Mouse (Mus musculus) MEL (cell line): Measurements from ENCODE around the gene Brms1. TPM values are rescaled to one million over a fixed set of nuclear protein-coding genes. Genes with fewer than 3 reads are reported as not detected.

Experiments
- DNase-seq: peaks from one replicate; pipeline ENCODE4 v3.0.0; 2011; ENCODE audit warnings: low read depth, low spot score
- H3K27ac ChIP-seq: 2 replicates; pipeline ENCODE4 v1.5.1; 2012; ENCODE audit warnings: low read depth, mild to moderate bottlenecking, control low read depth, low read length, moderate library complexity; ENCODE audit not compliant: control insufficient read depth
- H3K27me3 ChIP-seq, 2 experiments: fragments of 150-350 bp in 1 of 2; sonication (generic) in 1 of 2; 2 replicates each; pipeline ENCODE4 v1.6.1; 2012; ENCODE audit warnings: low read length in 2 of 2, mild to moderate bottlenecking in 2 of 2, improper control_type of control experiment in 1 of 2, moderate library complexity in 1 of 2; ENCODE audit not compliant: insufficient read depth in 2 of 2, control insufficient read depth in 1 of 2
- H3K36me3 ChIP-seq, 2 experiments: 2 replicates each; pipeline ENCODE4 v1.6.1; 2012 to 2014; ENCODE audit warnings: low read length in 2 of 2, improper control_type of control experiment in 1 of 2, inconsistent platforms in 1 of 2, mild to moderate bottlenecking in 1 of 2; ENCODE audit not compliant: insufficient read depth in 2 of 2, control insufficient read depth in 1 of 2
- H3K4me1 ChIP-seq, 2 experiments: fragments of 150-350 bp in 1 of 2; sonication (generic) in 1 of 2; 2 replicates each; pipeline ENCODE4 v1.6.1; 2012; ENCODE audit warnings: low read length in 2 of 2, improper control_type of control experiment in 1 of 2, mild to moderate bottlenecking in 1 of 2; ENCODE audit not compliant: insufficient read depth in 2 of 2, control insufficient read depth in 1 of 2
- H3K4me3 ChIP-seq, 2 experiments: fragments of 150-350 bp in 1 of 2; sonication (generic) in 1 of 2; 2 replicates each; pipeline ENCODE4 v1.5.1; 2012; ENCODE audit warnings: low read depth in 2 of 2, low read length in 2 of 2, mild to moderate bottlenecking in 2 of 2, moderate library complexity in 2 of 2, control low read depth in 1 of 2, improper control_type of control experiment in 1 of 2; ENCODE audit not compliant: control insufficient read depth in 1 of 2, insufficient read depth in 1 of 2
- H3K79me2 ChIP-seq: 2 replicates; pipeline ENCODE4 v1.6.1; 2012; ENCODE audit warnings: mild to moderate bottlenecking, low read length, moderate library complexity; ENCODE audit not compliant: control insufficient read depth, poor library complexity, insufficient read depth
- H3K9ac ChIP-seq: 2 replicates; pipeline ENCODE4 v1.6.1; 2012; ENCODE audit warnings: low read depth, mild to moderate bottlenecking, control low read depth, low read length, moderate library complexity; ENCODE audit not compliant: control insufficient read depth, poor library complexity, severe bottlenecking
- H3K9me3 ChIP-seq: fragments of 150-350 bp; sonication (generic); replicated peaks from 2 replicates; pipeline ENCODE4 v1.6.1; 2012; ENCODE audit warnings: mild to moderate bottlenecking, low read length, improper control_type of control experiment, moderate library complexity; ENCODE audit not compliant: insufficient read depth
- BHLHE40 ChIP-seq: IDR thresholded peaks from 2 replicates; pipeline ENCODE4 v1.6.1; 2012; ENCODE audit warnings: low read depth, mild to moderate bottlenecking, inconsistent platforms, low read length, improper control_type of control experiment, borderline replicate concordance
- CHD1 ChIP-seq: IDR thresholded peaks from 2 replicates; pipeline ENCODE4 v1.6.1; 2012; ENCODE audit warnings: low read depth, mild to moderate bottlenecking, inconsistent platforms, low read length, improper control_type of control experiment
- CHD2 ChIP-seq: IDR thresholded peaks from 2 replicates; pipeline ENCODE4 v1.6.1; 2011; ENCODE audit warnings: low read length, improper control_type of control experiment
- ETS1 ChIP-seq: IDR thresholded peaks from 2 replicates; pipeline ENCODE4 v1.6.1; 2012; ENCODE audit warnings: low read depth, mild to moderate bottlenecking, inconsistent platforms, low read length, improper control_type of control experiment, moderate library complexity
- GATA1 ChIP-seq: IDR thresholded peaks from 2 replicates; pipeline ENCODE4 v1.6.1; 2011; ENCODE audit warnings: low read depth, low read length, improper control_type of control experiment
- JUND ChIP-seq: IDR thresholded peaks from 2 replicates; pipeline ENCODE4 v1.6.1; 2011; ENCODE audit warnings: low read depth, mild to moderate bottlenecking, improper control_type of control experiment, low read length
- KAT2A ChIP-seq: conservative IDR thresholded peaks from 2 replicates; pipeline ENCODE4 v1.6.1; 2012; ENCODE audit warnings: low read depth, low read length, improper control_type of control experiment, inconsistent platforms
- MAX ChIP-seq: IDR thresholded peaks from 2 replicates; pipeline ENCODE4 v1.6.1; 2011; ENCODE audit warnings: low read length, improper control_type of control experiment
- MAZ ChIP-seq: IDR thresholded peaks from 2 replicates; pipeline ENCODE4 v1.6.1; 2012; ENCODE audit warnings: low read depth, mild to moderate bottlenecking, inconsistent platforms, low read length, improper control_type of control experiment
- MXI1 ChIP-seq: IDR thresholded peaks from 2 replicates; pipeline ENCODE4 v1.6.1; 2011; ENCODE audit warnings: mild to moderate bottlenecking, low read depth, low read length, improper control_type of control experiment
- MYB ChIP-seq: IDR thresholded peaks from 2 replicates; pipeline ENCODE4 v1.6.1; 2011; ENCODE audit warnings: mild to moderate bottlenecking, low read depth, low read length, improper control_type of control experiment
- NRF1 ChIP-seq: IDR thresholded peaks from 2 replicates; pipeline ENCODE4 v1.6.1; 2014; ENCODE audit warnings: low read depth, mild to moderate bottlenecking, inconsistent platforms, low read length, improper control_type of control experiment, moderate library complexity; ENCODE audit not compliant: poor library complexity, insufficient read depth, severe bottlenecking
- POLR2AphosphoS2 ChIP-seq: IDR thresholded peaks from 2 replicates; pipeline ENCODE4 v1.6.1; 2011; ENCODE audit warnings: low read length, improper control_type of control experiment
- POLR2AphosphoS5 ChIP-seq: IDR thresholded peaks from 2 replicates; pipeline ENCODE4 v1.6.1; 2012; ENCODE audit warnings: low read depth, borderline replicate concordance, mild to moderate bottlenecking, inconsistent platforms, low read length, moderate library complexity, mixed read lengths
- RAD21 ChIP-seq: IDR thresholded peaks from 2 replicates; pipeline ENCODE4 v1.6.1; 2011; ENCODE audit warnings: mild to moderate bottlenecking, low read depth, low read length, improper control_type of control experiment
- RCOR1 ChIP-seq: IDR thresholded peaks from 2 replicates; pipeline ENCODE4 v1.6.1; 2012; ENCODE audit warnings: low read depth, mild to moderate bottlenecking, inconsistent platforms, low read length, improper control_type of control experiment
- SMC3 ChIP-seq: IDR thresholded peaks from 2 replicates; pipeline ENCODE4 v1.6.1; 2011; ENCODE audit warnings: low read depth, low read length, improper control_type of control experiment
- TAL1 ChIP-seq: IDR thresholded peaks from 2 replicates; pipeline ENCODE4 v1.6.1; 2012; ENCODE audit warnings: mild to moderate bottlenecking, inconsistent platforms, low read length, moderate library complexity, mixed read lengths
- TBP ChIP-seq: IDR thresholded peaks from 2 replicates; pipeline ENCODE4 v1.8.0; 2011; ENCODE audit warnings: low read depth, low read length, improper control_type of control experiment
- USF2 ChIP-seq, 2 experiments: IDR thresholded peaks; 2 replicates each; pipeline ENCODE4 v1.6.1; 2011 to 2012; ENCODE audit warnings: improper control_type of control experiment in 2 of 2, low read length in 2 of 2, borderline replicate concordance in 1 of 2, inconsistent platforms in 1 of 2, low read depth in 1 of 2, mild to moderate bottlenecking in 1 of 2; ENCODE audit not compliant: insufficient read depth in 1 of 2
- ZC3H11A ChIP-seq: IDR thresholded peaks from 2 replicates; pipeline ENCODE4 v1.6.1; 2012; ENCODE audit warnings: low read depth, mild to moderate bottlenecking, inconsistent platforms, low read length, improper control_type of control experiment
- ZMIZ1 ChIP-seq: IDR thresholded peaks from 2 replicates; pipeline ENCODE4 v1.6.1; 2012; ENCODE audit warnings: low read depth, mild to moderate bottlenecking, inconsistent platforms, low read length, improper control_type of control experiment, moderate library complexity
- polyA plus RNA-seq, 2 experiments: library from polyadenylated mRNA; stranded (reverse) in 1 of 2; unstranded in 1 of 2; fragments of >175 nt in 1 of 2; fragments of >200 nt in 1 of 2; gene quantifications; 2 replicates each; pipeline versions ENCODE4 v1.2.1 to v1.2.4; 2012; ENCODE audit warnings: low replicate concordance in 2 of 2, low read depth in 1 of 2; ENCODE audit not compliant: insufficient read length in 2 of 2, insufficient read depth in 1 of 2, missing spikeins in 1 of 2
- total RNA-seq: library from RNA; depleted of rRNA; stranded (reverse); fragments of 300-350 nt; gene quantifications from 2 replicates; pipeline ENCODE4 v1.2.3, GENCODE M21; 2012

The Brms1 gene
- total and polyA plus RNA-seq, 3 experiments = 29.6 to 78.6 TPM; not detected in 1

- TF ChIP-seq POLR2AphosphoS2 (no peak), KAT2A (no peak)
- TF ChIP-seq, all 39 proteins: peak for 0
These were observed 10.4 kb downstream of the Brms1 start (continued) for GRCm38 (mm10) chr19:5051515-5051914.

GRCm38 (mm10) chr19:5052166-5052822 is 11.1 kb downstream of the Brms1 start:
- no peak for DNase-seq
- no peak overlapping the region for H3K27ac ChIP-seq
- H3K4me3 ChIP-seq = no peak overlapping the region
- no peak overlapping the region for H3K9ac ChIP-seq
- peaks cover 2 to 12% of the 10 kb centered on the region in 2 experiments; a peak in 3 of 4 replicates for H3K36me3 ChIP-seq
- peaks cover 7 to 19% of the 10 kb centered on the region in 2 experiments; a peak in 3 of 4 replicates for H3K4me1 ChIP-seq
- no peaks in the 10 kb centered on the region for H3K27me3 ChIP-seq
- no peak for TF ChIP-seq MAX
- TF ChIP-seq RAD21 = no peak
- no peak for TF ChIP-seq POLR2AphosphoS5
- TF ChIP-seq CHD1 = no peak
- no peak for TF ChIP-seq JUND
- no peak for TF ChIP-seq MXI1
- TF ChIP-seq TBP = no peak
- no peak for TF ChIP-seq TAL1
- TF ChIP-seq RCOR1 = no peak
- TF ChIP-seq GATA1 = no peak
- TF ChIP-seq SMC3 = no peak
- TF ChIP-seq ETS1 = no peak
- TF ChIP-seq NRF1 = no peak
- TF ChIP-seq CHD2 = no peak
- TF ChIP-seq BHLHE40 = no peak
- no peak for TF ChIP-seq MYB
- no peak for TF ChIP-seq USF2 (IDR thresholded peaks at IDR 0.05; ENCODE audit: borderline replicate concordance in 1 of 2, insufficient read depth in 1 of 2, low read depth in 1 of 2, low read length in 2 of 2)
- TF ChIP-seq KAT2A = no peak
- TF ChIP-seq, all 39 proteins: peak for 0
- Histone ChIP-seq H3K9me3 (no peaks in the 10 kb centered on the region), H3K79me2 (no peaks in the 10 kb centered on the region)

- no peak overlapping the region for H3K9ac ChIP-seq
- peaks cover 2 to 12% of the 10 kb centered on the region in 2 experiments; a peak in 3 of 4 replicates for H3K36me3 ChIP-seq
- H3K9me3 ChIP-seq = no peaks in the 10 kb centered on the region
- peaks cover 7 to 19% of the 10 kb centered on the region in 2 experiments; a peak in 3 of 4 replicates for H3K4me1 ChIP-seq
- no peak for TF ChIP-seq ZC3H11A
- TF ChIP-seq MYB = no peak
- no peak for TF ChIP-seq MAZ
- TF ChIP-seq RCOR1 = no peak
- TF ChIP-seq CHD2 = no peak
- no peak for TF ChIP-seq ZMIZ1
- TF ChIP-seq MAX = no peak
- TF ChIP-seq TAL1 = no peak
- no peak for TF ChIP-seq SMC3
- TF ChIP-seq TBP = no peak
- no peak for TF ChIP-seq RAD21
- no peaks in the 10 kb centered on the region for H3K27me3 ChIP-seq
- no peak overlapping the region for H3K27ac ChIP-seq
- no peak overlapping the region for H3K4me3 ChIP-seq
- no peaks in the 10 kb centered on the region for H3K79me2 ChIP-seq
- DNase-seq = no peak
These were observed 11.7 kb downstream of the Brms1 start for GRCm38 (mm10) chr19:5052853-5053252.
